Mouse (Mus musculus) kidney, adult 2 months (tissue): Measurements from ENCODE around the gene Cplx1. TPM values are rescaled to one million over a fixed set of nuclear protein-coding genes. Genes with fewer than 3 reads are reported as not detected.
A peak's percentile ranks its signal among the peaks of the same experiment; 100 is the strongest.

Experiments used
- DNase-seq: peaks from one replicate; pipeline ENCODE4 v3.0.0; 2021
- H3K27ac ChIP-seq: fragments of 200-500 bp; 2 replicates; pipeline ENCODE4 v1.5.1; 2012; ENCODE audit warnings: low read depth, low read length, control low read depth, inconsistent platforms; ENCODE audit not compliant: insufficient read depth
- H3K27me3 ChIP-seq: fragments of 200-500 bp; replicated peaks from 2 replicates; pipeline ENCODE4 v1.6.1; 2012; ENCODE audit warnings: mild to moderate bottlenecking, moderate library complexity, low read length, inconsistent platforms; ENCODE audit not compliant: control insufficient read depth, insufficient read depth
- H3K36me3 ChIP-seq: fragments of 200-500 bp; 2 replicates; pipeline ENCODE4 v1.6.1; 2012; ENCODE audit warnings: mild to moderate bottlenecking, moderate library complexity, low read length, inconsistent platforms; ENCODE audit not compliant: control insufficient read depth, insufficient read depth
- H3K4me1 ChIP-seq: fragments of 200-500 bp; 2 replicates; pipeline ENCODE4 v1.6.1; 2011; ENCODE audit warnings: low read length; ENCODE audit not compliant: control insufficient read depth, insufficient read depth
- H3K4me3 ChIP-seq: fragments of 200-500 bp; 2 replicates; pipeline ENCODE4 v1.5.1; 2011; ENCODE audit warnings: mild to moderate bottlenecking, low read depth, low read length, control low read depth; ENCODE audit not compliant: insufficient read depth
- CTCF ChIP-seq: fragments of 200-500 bp; conservative IDR thresholded peaks from 2 replicates; pipeline ENCODE4 v1.5.1; 2011; ENCODE audit warnings: low read depth, mild to moderate bottlenecking, control low read depth, low read length, moderate library complexity, mixed read lengths; ENCODE audit not compliant: insufficient read depth, insufficient read length
- POLR2A ChIP-seq: fragments of 200-500 bp; IDR thresholded peaks from one replicate; pipeline ENCODE4 v1.6.1; 2011; ENCODE audit warnings: low read depth, low read length, control low read depth
- WGBS: fragments of 180-500 bp; shearing (Covaris S2); methylation state at CpG from one replicate; pipeline ENCODE4 v1.1.7; 2018; 5-methylcytosine and 5-hydroxymethylcytosine counted together
- polyA plus RNA-seq: library from polyadenylated mRNA; depleted of rRNA; stranded (reverse); fragments of >200 nt; gene quantifications from 2 replicates; pipeline ENCODE4 v1.2.3, GENCODE M21; 2012

The Cplx1 gene
- polyA plus RNA-seq, 1 experiment, result 0.59 TPM

DNA sequence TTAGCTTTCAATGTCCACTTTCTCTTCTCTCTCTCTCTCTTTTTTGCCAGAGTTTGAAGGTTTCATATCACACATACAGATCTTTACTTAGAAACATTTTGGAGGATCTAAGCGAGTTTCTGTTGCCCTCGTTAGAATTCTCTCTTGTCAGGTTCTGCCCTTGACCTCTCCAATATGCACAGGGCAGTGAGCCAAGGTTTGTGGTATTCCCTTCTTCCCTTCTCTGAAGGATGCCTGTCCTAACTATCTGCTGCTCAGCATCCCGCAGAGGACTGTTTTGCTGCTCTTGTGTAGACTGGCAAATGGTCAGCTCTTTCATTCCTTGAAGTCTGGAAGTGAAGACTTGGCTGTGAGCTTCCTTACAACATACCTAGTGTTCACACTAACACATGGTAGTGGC is 14.5 kb upstream of the Cplx1 start:
- Histone ChIP-seq H3K27me3 (no peaks in the 10 kb centered on the region), H3K4me1 (no peaks in the 10 kb centered on the region; the same call in 1 of the 2 replicates), H3K27ac (no peak overlapping the region), H3K36me3 (peaks cover 3% of the 10 kb centered on the region; the same call in 1 of the 2 replicates), H3K4me3 (no peak overlapping the region)
- no peak for TF ChIP-seq POLR2A
- TF ChIP-seq CTCF, result no peak
- 48% methylated on average over 3 of the region's 3 CpGs for WGBS
- DNase-seq, result no peak

DNA sequence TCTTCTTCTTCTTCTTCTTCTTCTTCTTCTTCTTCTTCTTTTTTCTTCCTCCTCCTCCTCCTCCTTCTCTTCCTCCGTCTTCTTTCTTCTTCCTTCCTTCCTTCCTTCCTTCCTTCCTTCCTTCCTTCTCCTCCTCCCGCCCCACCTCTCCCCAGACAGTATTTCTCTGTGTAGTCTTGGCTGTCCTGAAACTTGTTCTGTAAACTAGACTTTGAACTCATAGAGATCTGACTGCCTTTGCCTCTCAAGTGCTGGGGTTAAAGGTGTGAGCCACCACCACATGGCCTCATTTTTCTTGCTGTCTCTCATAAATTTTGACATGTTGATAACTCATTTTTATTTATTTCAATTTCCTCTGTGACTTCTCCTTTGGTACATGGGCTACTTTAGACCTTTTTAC is 12.7 kb upstream of the Cplx1 start:
- 44% methylated on average over 2 of the region's 2 CpGs for WGBS
- Histone ChIP-seq H3K4me3 (no peak overlapping the region), H3K36me3 (no peaks in the 10 kb centered on the region), H3K27me3 (no peaks in the 10 kb centered on the region), H3K4me1 (no peaks in the 10 kb centered on the region; the same call in 1 of the 2 replicates), H3K27ac (no peak overlapping the region)
- TF ChIP-seq POLR2A (no peak), CTCF (no peak)
- peak; percentile 27 for DNase-seq

GRCm38 (mm10) chr5:108556986-108557385 is 7.2 kb upstream of the Cplx1 start:
- Histone ChIP-seq H3K27ac (no peak overlapping the region), H3K27me3 (no peaks in the 10 kb centered on the region), H3K4me3 (no peak overlapping the region), H3K36me3 (no peaks in the 10 kb centered on the region), H3K4me1 (no peaks in the 10 kb centered on the region)
- no peak for TF ChIP-seq CTCF
- TF ChIP-seq POLR2A, result no peak
- 79% methylated on average over 4 of the region's 4 CpGs for WGBS
- no peak for DNase-seq

DNA sequence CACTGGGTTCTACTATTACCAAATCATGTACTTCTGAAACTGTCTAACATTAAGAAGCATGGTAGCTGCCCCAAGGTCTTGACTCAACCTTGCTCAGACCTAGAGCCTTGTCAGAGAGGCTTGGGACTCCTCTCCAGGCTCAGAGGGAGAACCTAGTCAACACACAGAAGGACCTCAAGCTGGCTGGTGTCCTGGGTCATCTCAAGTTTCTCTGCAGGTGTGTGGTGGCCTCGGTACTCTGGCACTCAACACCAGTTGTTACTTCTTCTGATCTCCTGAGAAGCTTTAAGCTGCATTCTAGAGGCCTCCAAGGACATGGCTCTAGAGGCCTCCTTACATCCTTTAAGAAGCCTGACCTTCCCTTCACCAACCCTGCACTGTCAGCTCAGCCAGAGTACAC is 4.2 kb upstream of the Cplx1 start:
- no peak for DNase-seq
- Histone ChIP-seq H3K4me1 (no peaks in the 10 kb centered on the region), H3K36me3 (no peaks in the 10 kb centered on the region), H3K27ac (no peak overlapping the region), H3K27me3 (0 out of 2 replicates have a peak, but pooled peaks cover 2% of the 10 kb centered on the region), H3K4me3 (no peak overlapping the region)
- 58% methylated on average over 1 of the region's 1 CpGs for WGBS
- TF ChIP-seq CTCF, result no peak
- TF ChIP-seq POLR2A, result no peak

- Histone ChIP-seq H3K27me3 (0 out of 2 replicates have a peak, but pooled peaks cover 2% of the 10 kb centered on the region), H3K27ac (no peak overlapping the region), H3K4me3 (no peak overlapping the region), H3K4me1 (no peaks in the 10 kb centered on the region), H3K36me3 (no peaks in the 10 kb centered on the region)
- TF ChIP-seq POLR2A (no peak), CTCF (no peak)
- no peak for DNase-seq
- 3% methylated on average over 16 of the region's 16 CpGs for WGBS
These were observed 377 bp upstream of the Cplx1 start for GRCm38 (mm10) chr5:108550207-108550594.

DNA sequence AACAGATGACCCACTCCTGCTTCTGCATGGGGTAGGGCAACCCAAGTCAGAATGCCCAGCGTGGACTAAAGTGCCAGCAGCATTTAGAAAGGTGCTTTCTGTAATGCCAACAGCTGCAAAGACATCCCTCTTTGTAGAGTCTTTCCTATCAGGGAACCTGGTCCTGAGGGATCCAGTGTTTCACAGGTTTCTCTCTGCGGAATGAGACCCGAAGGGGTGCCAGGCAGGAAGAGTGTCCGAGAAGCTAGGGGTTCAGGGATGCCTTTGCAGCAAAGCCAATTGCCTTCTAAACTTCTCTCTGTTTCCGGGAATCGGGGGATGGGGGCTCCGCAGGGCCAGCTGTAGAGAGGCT is 711 bp downstream of the Cplx1 start:
- 19% methylated on average over 7 of the region's 7 CpGs for WGBS
- no peak for TF ChIP-seq POLR2A
- TF ChIP-seq CTCF, result no peak
- Histone ChIP-seq H3K27ac (no peak overlapping the region), H3K27me3 (0 out of 2 replicates have a peak, but pooled peaks cover 2% of the 10 kb centered on the region), H3K36me3 (no peaks in the 10 kb centered on the region), H3K4me3 (no peak overlapping the region), H3K4me1 (no peaks in the 10 kb centered on the region)
- DNase-seq, result no peak

DNA sequence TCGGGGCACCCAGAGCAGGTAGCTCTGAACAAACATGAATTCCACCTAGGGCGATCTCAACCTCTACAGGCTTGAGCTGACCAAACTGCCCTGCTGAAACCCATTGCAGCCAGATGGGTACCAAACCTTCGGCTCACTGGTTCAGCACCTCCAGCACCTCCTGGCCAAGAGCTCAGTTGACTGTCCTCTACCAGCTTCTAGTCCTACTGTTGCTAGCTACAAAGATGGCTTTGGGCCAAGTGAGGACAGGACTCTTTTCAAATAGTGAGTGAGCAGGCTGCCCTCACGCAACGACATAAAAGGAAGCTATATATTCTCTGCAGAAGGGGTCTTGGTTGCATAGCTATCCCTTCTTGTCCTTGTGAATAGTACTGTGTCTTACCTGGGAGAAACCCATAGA is 2.2 kb downstream of the Cplx1 start:
- 0 out of 2 replicates have a peak, but pooled peaks cover 2% of the 10 kb centered on the region for H3K27me3 ChIP-seq
- no peaks in the 10 kb centered on the region for H3K4me1 ChIP-seq
- 89% methylated on average over 5 of the region's 5 CpGs for WGBS
- no peak overlapping the region for H3K4me3 ChIP-seq
- H3K36me3 ChIP-seq, result no peaks in the 10 kb centered on the region
- no peak for DNase-seq
- H3K27ac ChIP-seq, result no peak overlapping the region
- TF ChIP-seq POLR2A (no peak), CTCF (no peak)
